Mouse (Mus musculus) skeletal muscle tissue, adult 2 months (tissue): ENCODE data around the gene Galnt10.

ENCODE experiments used
- DNase-seq: peaks from one replicate; pipeline ENCODE4 v3.0.0-alpha.2; 2012; ENCODE audit warnings: low read depth, low spot score

Galnt10 gene

DNA sequence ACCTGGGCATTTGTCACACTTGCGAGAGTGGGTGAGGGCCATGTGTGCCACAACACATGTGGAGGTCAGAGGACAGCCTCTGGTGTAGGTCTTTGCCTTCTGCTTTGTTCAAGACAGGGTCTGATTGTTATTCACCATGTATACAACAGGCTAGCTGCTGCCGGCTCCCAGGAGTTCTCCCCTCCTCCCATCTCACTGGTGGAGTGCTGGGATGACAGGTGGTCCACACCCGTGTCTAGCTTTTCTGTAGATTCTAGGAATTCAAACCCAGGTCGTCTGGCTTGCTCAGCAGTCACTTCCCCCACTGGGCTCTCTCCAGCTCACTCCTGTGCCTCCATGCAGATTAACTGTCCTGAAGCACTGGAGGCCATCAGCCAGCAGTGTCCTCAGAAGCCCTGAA, 80.7 kb downstream of the Galnt10 start:
- peak; percentile 21 for DNase-seq

- peak; percentile 46 for DNase-seq
Observed at GRCm38 (mm10) chr11:57727303-57727969, 82.2 kb downstream of the Galnt10 start.

- DNase-seq, result no peak
Observed at GRCm38 (mm10) chr11:57732410-57733281, 87.4 kb downstream of the Galnt10 start.

GRCm38 (mm10) chr11:57747294-57748080, 102.2 kb downstream of the Galnt10 start:
- DNase-seq, result no peak

DNA sequence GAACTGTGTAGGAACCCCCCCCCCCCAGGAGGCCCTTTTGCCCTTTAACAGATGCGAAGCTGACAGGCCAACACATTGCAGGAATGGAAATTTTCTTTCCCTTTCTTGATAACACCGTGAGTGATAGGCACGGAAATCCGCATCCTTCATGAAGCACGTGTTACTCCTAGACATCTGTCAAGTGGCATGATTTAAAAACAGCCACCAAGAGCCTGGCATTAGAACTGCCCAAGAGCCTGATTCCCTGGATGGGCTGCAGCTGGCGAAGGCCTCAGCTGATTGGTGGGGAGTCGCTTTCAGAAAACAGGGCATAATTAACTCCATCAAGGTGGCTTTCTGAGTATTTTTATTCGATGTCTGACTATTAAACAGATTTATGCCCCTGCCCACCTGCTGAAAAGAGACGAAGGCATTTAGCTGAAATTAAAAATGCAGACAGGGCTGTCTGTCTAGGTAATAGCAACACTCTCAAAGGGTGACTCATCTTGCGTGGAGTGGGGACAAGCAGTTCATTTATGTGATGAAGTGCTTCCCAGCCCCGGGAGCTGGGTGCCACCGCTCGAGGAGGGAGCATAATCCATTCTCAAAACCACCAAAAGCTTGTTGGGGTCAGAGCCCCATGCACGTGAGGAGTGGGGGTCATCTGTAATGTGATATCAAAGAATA, 108.4 kb downstream of the Galnt10 start:
- DNase-seq, result no peak

GRCm38 (mm10) chr11:57758621-57759020, 113.4 kb downstream of the Galnt10 start:
- DNase-seq, result no peak

DNA sequence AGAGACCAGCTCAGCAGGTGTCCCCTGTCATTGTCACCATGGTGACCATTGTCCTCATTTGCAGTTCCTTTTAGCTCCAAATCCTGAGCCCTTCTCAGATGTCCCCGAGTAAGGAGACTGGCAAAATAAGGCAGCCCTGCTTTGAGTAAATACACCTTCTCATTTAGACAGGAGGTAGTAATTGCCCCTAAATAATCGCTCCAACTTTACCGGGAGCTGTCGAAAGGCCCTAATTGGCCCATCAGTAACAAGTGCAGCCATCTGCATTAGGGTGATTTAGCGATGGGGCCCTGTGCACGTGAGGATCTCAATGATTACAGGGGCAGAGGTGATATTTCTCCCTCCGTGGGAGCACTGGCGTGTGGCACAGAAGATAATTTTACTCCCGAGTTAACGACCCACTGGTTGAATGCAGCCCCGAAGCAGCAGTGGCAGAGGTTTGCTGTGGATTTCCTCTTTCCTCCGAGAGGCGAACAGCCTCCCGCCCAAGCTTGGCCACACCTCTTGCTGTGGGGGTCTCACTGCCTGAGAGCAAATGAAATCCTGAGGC, 115.3 kb downstream of the Galnt10 start:
- DNase-seq, result no peak

DNA sequence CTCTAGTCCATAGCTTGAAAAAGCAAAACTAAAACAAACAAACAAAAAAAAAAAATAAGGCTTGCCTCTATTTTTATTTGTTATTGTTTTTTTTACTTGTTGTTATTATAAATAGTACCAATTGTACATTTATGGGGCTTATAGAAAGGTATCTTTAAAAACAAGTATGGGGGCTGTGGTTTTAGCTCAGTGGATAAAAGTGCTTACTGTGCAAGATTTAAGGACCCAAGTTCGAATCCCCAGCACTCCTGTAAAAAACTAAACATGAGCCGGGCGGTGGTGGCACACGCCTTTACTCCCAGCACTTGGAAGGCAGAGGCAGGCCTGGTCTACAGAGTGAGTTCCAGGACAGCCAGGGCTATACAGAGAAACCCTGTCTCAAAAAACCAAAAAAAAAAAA, 116.1 kb downstream of the Galnt10 start:
- no peak for DNase-seq

- DNase-seq, result no peak
Observed at GRCm38 (mm10) chr11:57764124-57764523, 118.9 kb downstream of the Galnt10 start.

DNA sequence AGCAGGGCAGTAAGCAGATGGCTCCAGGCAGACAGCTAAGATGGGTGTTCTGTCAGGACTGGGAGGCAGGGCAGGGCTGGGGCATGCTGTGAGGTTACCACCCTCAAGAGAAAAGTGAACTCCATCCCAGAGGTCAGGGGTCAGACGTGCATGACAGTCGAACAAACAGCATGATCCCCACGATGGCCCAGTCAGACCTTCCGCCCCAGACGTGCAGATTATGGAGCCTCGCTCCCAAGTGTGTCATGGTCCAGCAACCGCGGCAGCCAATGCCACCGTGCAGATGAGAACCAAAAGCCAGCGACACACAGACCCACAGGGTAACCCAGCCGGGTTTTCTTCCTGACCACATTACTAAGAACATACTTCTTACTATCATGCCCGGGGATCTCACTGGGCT, 121.4 kb downstream of the Galnt10 start:
- DNase-seq, result no peak

DNA sequence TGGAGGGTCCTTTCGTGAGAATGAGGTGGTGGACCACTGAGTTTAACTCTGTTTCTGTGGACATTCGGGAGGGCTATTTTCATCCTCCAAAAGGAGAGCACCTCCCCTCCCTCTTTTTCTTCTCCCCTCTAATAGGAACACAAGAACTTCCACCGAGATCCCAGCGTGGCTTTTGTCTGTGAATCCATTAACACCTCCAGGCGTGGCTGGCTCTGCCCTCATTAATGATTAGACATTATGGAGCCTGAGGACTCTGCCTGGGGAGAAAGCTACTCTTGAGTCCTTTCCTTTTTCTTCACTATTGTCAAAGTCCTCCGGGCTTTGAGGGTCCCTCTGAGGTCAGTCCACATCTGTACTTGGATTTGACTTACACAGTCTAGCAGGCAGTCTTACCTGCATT, 121.9 kb downstream of the Galnt10 start:
- no peak for DNase-seq

GRCm38 (mm10) chr11:57770776-57771175, 125.5 kb downstream of the Galnt10 start:
- DNase-seq, result no peak

DNA sequence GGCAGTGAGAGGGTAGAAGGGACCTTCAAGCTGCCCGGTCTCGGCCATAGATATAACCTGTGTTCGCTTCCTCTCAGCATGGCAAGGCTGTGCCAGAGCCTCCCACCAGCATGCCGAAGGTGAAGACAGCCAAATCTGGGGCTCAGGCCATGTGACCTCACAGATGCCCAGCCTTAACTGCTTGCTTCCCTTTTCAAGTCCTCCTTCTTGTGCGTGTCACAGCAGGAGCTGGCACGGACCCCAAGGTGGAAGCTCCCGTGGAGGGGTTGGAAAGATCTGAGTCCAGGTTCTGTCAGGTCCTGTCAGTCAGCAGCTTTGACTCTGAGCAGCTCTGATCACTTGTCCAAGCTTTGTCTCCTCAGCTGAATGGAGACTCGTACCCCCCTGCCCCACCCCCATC, 126.4 kb downstream of the Galnt10 start:
- no peak for DNase-seq

GRCm38 (mm10) chr11:57773479-57773878, 128.2 kb downstream of the Galnt10 start:
- DNase-seq, result no peak

DNA sequence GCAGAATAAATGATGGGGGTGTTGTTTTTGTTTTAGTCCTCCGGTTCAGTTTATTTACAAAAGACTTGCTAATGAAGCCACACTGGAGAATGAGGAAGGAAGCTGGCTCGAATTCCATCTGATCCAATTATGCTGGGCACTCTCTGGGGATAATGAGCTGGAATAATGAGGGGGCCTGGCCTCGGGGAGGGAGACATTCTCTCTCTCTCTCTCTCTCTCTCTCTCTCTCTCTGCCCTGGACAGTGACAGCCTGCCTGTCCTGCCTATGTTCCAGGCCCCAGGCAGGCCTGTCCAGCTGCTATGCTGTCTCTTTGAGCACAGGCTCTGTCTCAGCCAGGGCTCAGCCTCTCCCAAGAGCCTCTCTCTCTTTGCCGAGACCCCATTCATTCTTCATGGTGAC, 128.7 kb downstream of the Galnt10 start:
- DNase-seq, result no peak

DNA sequence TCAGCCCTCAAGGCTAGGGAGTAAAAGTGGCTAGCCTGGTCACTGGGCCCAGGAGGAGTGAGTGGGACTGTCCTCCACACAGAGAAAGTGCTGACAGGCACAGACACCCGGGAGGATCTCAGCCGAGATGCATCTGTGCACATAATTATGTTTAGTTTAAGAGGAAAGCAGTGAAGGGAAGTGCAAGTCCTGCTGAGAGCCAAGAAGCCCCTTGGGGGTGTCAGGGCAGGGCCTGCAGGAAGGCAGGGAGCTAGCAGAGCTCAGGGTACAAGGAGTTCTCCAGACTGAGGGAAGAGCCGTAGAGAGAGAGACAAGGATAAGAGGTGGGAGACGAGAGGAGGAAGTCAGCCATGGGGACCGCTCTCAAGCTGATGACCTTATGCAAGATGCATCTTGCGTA, 130.6 kb downstream of the Galnt10 start:
- no peak for DNase-seq

DNA sequence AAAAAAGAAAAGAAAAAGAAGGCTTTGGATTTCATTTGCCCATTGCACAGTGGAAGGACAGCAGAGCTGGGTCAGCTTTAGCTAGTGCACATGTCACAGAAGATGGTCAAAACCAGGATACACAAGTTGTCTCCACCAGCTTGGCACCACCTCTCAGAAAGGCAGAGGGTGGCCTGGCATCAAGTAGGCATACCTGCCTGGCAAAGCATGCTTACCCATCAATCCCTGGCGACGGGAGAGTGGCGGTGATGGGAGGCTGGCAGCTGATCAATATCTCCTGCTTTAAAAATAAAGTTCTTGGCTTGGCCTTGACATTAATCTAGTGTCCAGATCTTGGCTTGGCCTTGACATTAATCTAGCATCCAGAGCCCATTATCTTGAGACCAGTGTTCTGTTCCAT, 131.3 kb downstream of the Galnt10 start:
- no peak for DNase-seq

DNA sequence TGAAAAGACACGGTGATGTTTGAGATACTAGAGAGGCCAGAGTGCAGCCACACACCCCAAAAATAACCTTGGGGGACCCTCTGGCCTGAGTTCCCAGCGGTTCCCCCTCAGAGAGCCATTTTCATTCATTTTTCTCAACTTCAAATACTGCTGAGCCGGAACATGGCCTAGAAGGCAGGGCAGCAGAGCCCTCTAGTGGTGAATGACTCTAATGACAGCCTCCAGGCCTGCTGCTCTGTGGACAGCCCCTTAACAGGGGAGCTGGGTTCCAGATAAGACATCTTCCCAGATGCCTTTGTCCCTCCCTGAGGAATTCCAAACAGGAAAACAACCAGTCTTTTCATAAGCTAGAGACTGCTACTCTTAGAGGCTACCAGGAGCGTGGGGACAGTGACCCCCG, 133.1 kb downstream of the Galnt10 start:
- DNase-seq, result peak; percentile 46

DNA sequence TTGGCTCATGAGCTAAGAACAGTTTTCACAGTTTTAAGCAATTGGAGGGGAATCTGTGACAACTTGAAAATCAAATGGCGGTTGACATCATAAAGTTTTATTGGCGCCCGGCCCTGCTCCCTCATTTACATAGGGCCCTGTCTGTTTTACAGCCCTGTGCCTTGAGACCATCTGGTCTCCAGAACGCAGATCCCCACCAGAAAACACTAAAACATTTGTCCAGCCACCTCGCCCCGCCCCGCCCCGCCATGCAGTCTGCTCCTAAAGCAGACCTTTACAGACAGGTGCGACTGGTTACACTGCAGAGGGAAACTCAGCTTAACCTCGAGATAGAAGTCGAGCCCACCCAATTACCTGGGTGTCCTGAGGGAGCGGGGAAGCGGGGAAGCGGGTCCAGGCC, 134.6 kb downstream of the Galnt10 start:
- no peak for DNase-seq

DNA sequence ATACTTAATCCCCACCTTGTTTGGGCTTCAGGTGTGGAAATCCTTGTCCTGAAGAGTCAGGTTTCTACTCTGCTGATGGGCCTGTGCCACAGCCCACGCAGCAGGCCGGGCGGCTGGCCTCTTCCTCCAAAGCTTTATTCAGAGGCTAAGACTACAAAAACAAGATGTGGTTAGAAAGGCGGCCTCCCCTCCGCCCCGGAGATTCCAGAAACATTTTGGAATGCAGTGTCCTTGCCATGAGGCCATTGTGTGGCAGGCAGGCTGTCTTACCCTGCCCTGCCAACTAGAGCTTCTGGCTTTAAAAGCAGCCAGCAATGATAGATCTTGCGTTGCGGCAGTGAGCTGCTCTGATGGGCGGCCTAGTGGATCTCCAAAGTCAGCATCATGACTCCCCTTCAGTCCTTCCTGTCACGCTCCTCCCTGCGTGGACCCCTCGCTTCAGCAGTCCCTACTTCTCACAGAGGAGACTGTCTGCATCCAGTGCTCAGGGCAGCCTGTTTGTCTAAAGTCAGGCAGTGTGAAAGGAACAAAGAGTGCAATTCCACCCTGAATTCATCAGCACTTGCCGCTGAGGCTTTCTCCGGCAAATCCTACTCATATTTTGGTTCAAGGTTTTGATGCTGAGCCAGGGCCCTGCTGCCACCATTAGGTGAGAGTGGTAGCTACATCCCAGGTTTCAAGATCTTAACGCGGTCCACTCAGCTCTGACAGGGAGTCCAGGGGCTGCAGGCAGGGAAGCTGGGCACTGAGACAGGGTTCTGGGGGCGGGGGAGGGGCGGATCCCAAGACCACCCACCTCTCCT, 141.6 kb downstream of the Galnt10 start:
- no peak for DNase-seq

DNA sequence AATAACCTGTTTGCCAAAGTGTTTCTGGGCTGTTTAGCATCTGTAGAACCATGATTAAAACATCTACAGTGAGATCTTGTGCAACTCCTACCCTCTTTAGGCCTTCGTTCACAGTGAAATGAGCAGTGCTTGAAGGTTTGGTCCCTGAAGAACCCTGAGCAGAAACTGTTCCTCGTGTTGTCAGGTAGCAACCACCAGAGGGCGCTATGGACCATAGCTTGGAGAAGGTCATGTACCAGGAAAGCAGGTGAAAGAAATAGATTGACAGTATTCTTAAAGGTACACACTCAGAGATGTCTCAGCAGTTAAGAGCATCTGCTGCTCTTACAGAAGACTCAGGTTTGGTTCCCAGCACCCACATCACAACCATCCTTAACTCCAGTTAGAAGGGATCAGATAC, 142.7 kb downstream of the Galnt10 start:
- DNase-seq, result peak; percentile 55
